Mouse (Mus musculus): Measurements from ENCODE around the gene Pitpna.

- TF ChIP-seq CTCF (IDR thresholded peaks at IDR 0.05; ENCODE audit: extremely low read depth, insufficient read length, insufficient replicate concordance, low read depth, low read length) (no peak), POLR2A (IDR thresholded peaks at IDR 0.05; ENCODE audit: low read depth, low read length) (no peak)
These were observed 63.1 kb downstream of the Pitpna start for GRCm38 (mm10) chr11:75650958-75651425.

Measured in small intestine, adult 2 months (tissue).